Mouse (Mus musculus) large intestine, adult 2 months (tissue): ENCODE results near the gene Krcc1. TPM values are rescaled to one million over a fixed set of nuclear protein-coding genes. Genes with fewer than 3 reads are reported as not detected.
A peak's percentile ranks its signal among the peaks of the same experiment; 100 is the strongest.
"Not testable (repeated sequence)": the region's sequence is repeated elsewhere in the genome, so short reads cannot be mapped to it uniquely, and the experiment has no call there.

Source experiments
- DNase-seq: peaks from one replicate; pipeline ENCODE4 v3.0.0-alpha.2; 2012; ENCODE audit warnings: low read depth, low spot score
- WGBS: fragments of 180-500 bp; shearing (Covaris S2); methylation state at CpG from one replicate; pipeline ENCODE4 v1.1.7; 2018; 5-methylcytosine and 5-hydroxymethylcytosine counted together
- polyA plus RNA-seq: library from polyadenylated mRNA; depleted of rRNA; stranded (reverse); fragments of >200 nt; gene quantifications from 2 replicates; pipeline ENCODE4 v1.2.3, GENCODE M21; 2012

The Krcc1 gene
- polyA plus RNA-seq, 1 experiment = 11.1 TPM

GRCm38 (mm10) chr6:71260051-71260640 lies 11.3 kb upstream of the Krcc1 start:
- 25% methylated on average over 6 of the region's 6 CpGs for WGBS
- no peak for DNase-seq

- DNase-seq = no peak
- WGBS = 68% methylated on average over 3 of the region's 3 CpGs
Observed at GRCm38 (mm10) chr6:71261060-71261459, 10.4 kb upstream of the Krcc1 start.

GRCm38 (mm10) chr6:71262142-71262833 lies 9.2 kb upstream of the Krcc1 start:
- WGBS = 74% methylated on average over 8 of the region's 8 CpGs
- no peak for DNase-seq

- not testable (repeated sequence) for DNase-seq
- WGBS = 74% methylated on average over 7 of the region's 7 CpGs
Observed at GRCm38 (mm10) chr6:71267603-71268002, 3.9 kb upstream of the Krcc1 start.

GRCm38 (mm10) chr6:71268929-71269685 lies 2.4 kb upstream of the Krcc1 start:
- peak; percentile 28 for DNase-seq
- WGBS = 50% methylated on average over 7 of the region's 7 CpGs

- DNase-seq = not testable (repeated sequence)
- 86% methylated on average over 6 of the region's 6 CpGs for WGBS
Observed at GRCm38 (mm10) chr6:71269686-71270050, 1.8 kb upstream of the Krcc1 start.

GRCm38 (mm10) chr6:71270301-71271056 lies 998 bp upstream of the Krcc1 start:
- DNase-seq = peak; percentile 53
- 14% methylated on average over 14 of the region's 14 CpGs for WGBS

- 2% methylated on average over 8 of the region's 8 CpGs for WGBS
- DNase-seq = no peak
Observed at GRCm38 (mm10) chr6:71271057-71271388, 454 bp upstream of the Krcc1 start.

GRCm38 (mm10) chr6:71272316-71272741 lies 852 bp downstream of the Krcc1 start:
- DNase-seq = peak; percentile 18
- under 1% methylated on average over 11 of the region's 11 CpGs for WGBS

GRCm38 (mm10) chr6:71273715-71274114 lies 2.2 kb downstream of the Krcc1 start:
- DNase-seq = no peak
- 89% methylated on average over 1 of the region's 1 CpGs for WGBS

- DNase-seq = no peak
- 100% methylated on average over 1 of the region's 1 CpGs for WGBS
Observed at GRCm38 (mm10) chr6:71274621-71275020, 3.1 kb downstream of the Krcc1 start.

- 18% methylated on average over 1 of the region's 1 CpGs for WGBS
Observed at GRCm38 (mm10) chr6:71279418-71279817, 7.9 kb downstream of the Krcc1 start.

GRCm38 (mm10) chr6:71293509-71293908 lies 22.0 kb downstream of the Krcc1 start:
- 82% methylated on average over 14 of the region's 14 CpGs for WGBS
- no peak for DNase-seq

More at GRCm38 (mm10) chr6:71279418-71279817, 7.9 kb downstream of the Krcc1 start:
- DNase-seq = no peak

- DNase-seq = no peak
- 81% methylated on average over 6 of the region's 6 CpGs for WGBS
Observed at GRCm38 (mm10) chr6:71295303-71295702, 23.8 kb downstream of the Krcc1 start.

GRCm38 (mm10) chr6:71298051-71298450 lies 26.6 kb downstream of the Krcc1 start:
- no peak for DNase-seq
- WGBS = 65% methylated on average over 2 of the region's 2 CpGs

GRCm38 (mm10) chr6:71298751-71299150 lies 27.3 kb downstream of the Krcc1 start:
- WGBS = 64% methylated on average over 3 of the region's 3 CpGs
- no peak for DNase-seq

GRCm38 (mm10) chr6:71302097-71302731 lies 30.7 kb downstream of the Krcc1 start:
- no peak for DNase-seq
- 50% methylated on average over 6 of the region's 6 CpGs for WGBS

GRCm38 (mm10) chr6:71307486-71307885 lies 36.0 kb downstream of the Krcc1 start:
- WGBS = 58% methylated on average over 8 of the region's 8 CpGs
- no peak for DNase-seq

- 78% methylated on average over 3 of the region's 3 CpGs for WGBS
- no peak for DNase-seq
Observed at GRCm38 (mm10) chr6:71321826-71322283, 50.4 kb downstream of the Krcc1 start, which contains the start of gene Smyd1. Gene Smyd1 (minus strand): TSS chr6:71322233.
